In genomic region chr17:74296076-74296823, GRCm38 (mm10) we compare ENCODE assay signal across 1 mouse cellular context.
TF ChIP-seq lines count a peak whose summit lies in the region.

No protein-coding gene starts in this region.

TF ChIP-seq in CH12.LX, 34 proteins besides CTCF, POLR2A, EP300 and RAD21 (continued from another document):
- TF ChIP-seq SMC3 (IDR thresholded peaks at IDR 0.05; ENCODE audit: low read depth, low read length) (peak; percentile 20; the same call in 1 of the 2 replicates), JUN (IDR thresholded peaks at IDR 0.05; ENCODE audit: insufficient read depth, low read depth, low read length) (no peak), USF1 (IDR thresholded peaks at IDR 0.05; ENCODE audit: low read depth, low read length) (no peak), TCF12 (IDR thresholded peaks at IDR 0.05; ENCODE audit: low read depth, low read length) (no peak), RCOR1 (conservative IDR thresholded peaks at IDR 0.05; ENCODE audit: low read depth, low read length) (no peak)
